Mouse (Mus musculus): Measurements from ENCODE around the gene Gm6096.

DNA sequence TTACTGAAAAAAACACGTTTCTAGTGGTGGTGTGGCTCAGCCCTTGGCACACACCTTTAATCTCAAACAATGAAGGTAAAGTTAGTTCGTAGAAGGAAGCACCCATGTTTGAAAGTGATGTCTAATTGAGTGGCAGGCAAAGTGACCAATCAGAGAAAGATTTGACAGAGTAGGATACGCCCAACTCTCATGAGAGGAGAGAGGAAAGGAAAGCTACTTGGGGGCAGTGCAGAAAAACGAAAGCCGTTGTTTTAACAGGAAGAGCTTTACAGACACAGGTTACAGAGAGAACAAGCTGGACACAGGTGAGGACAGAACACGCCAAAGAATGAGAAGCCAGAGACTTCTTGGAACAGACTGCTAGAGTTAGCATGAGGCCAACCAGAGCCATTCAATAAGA is 44.5 kb upstream of the Gm6096 start:
- TF ChIP-seq POLR2A (IDR thresholded peaks at IDR 0.05; ENCODE audit: insufficient read length, low read depth) (no peak), MYOG (IDR thresholded peaks at IDR 0.05; ENCODE audit: control insufficient read depth in 1 of 3, insufficient read depth in 1 of 3, insufficient read length in 2 of 3, low read depth in 2 of 3) (no peak), TCF12 (IDR thresholded peaks at IDR 0.05; ENCODE audit: insufficient read depth, poor library complexity, severe bottlenecking) (no peak), TCF3 (IDR thresholded peaks at IDR 0.05; ENCODE audit: insufficient read length, low read depth) (no peak), MAX (IDR thresholded peaks at IDR 0.05; ENCODE audit: low read depth) (no peak), USF1 (IDR thresholded peaks at IDR 0.05; ENCODE audit: low read depth) (no peak), MYOD1 (IDR thresholded peaks at IDR 0.05; ENCODE audit: control insufficient read depth in 1 of 3, insufficient read length in 2 of 3, low read depth in 2 of 3) (no peak), CEBPB (IDR thresholded peaks at IDR 0.05; ENCODE audit: insufficient read depth, poor library complexity, severe bottlenecking) (no peak)
